Mouse (Mus musculus): ENCODE measurements around the gene Tmem185b. TPM values are rescaled to one million over a fixed set of nuclear protein-coding genes. Genes with fewer than 3 reads are reported as not detected.

Tmem185b gene
- polyA plus RNA-seq (2015; fragmentation: Nextera tagmentation; extraction: Ambion mirVana) = 16.3 and 16.7 TPM in 2 replicates

GRCm38 (mm10) chr1:119525689-119526591 is at the start of gene Tmem185b:
Tmem185b (plus strand) TSS chr1:119526160.

GRCm38 (mm10) chr1:119504260-119505062 is 21.5 kb upstream of the Tmem185b start, which contains the start of gene Ralb:
Ralb (minus strand) TSS chr1:119504794.

Other genes starting within 250 kb of the Tmem185b start
- gene Inhbb, start 103.9 kb upstream of the Tmem185b start, polyA plus RNA-seq (2015; fragmentation: Nextera tagmentation; extraction: Ambion mirVana) = 0.35 and 0.61 TPM in 2 replicates
- 105 and 114 TPM in 2 replicates for gene Ralb, start 21.4 kb upstream of the Tmem185b start, polyA plus RNA-seq (2015; fragmentation: Nextera tagmentation; extraction: Ambion mirVana)
- gene Epb41l5, start 122.8 kb downstream of the Tmem185b start, polyA plus RNA-seq (2015; fragmentation: Nextera tagmentation; extraction: Ambion mirVana) = 9.5 and 10.6 TPM in 2 replicates